Mouse (Mus musculus) cortical plate, adult 2 months (tissue): ENCODE results near the gene Bcor.

Experiments used
- CTCF ChIP-seq: fragments of 200-500 bp; IDR thresholded peaks from 2 replicates; pipeline ENCODE4 v1.5.1; 2011; ENCODE audit warnings: mild to moderate bottlenecking, control low read depth, low read length; ENCODE audit not compliant: insufficient read depth; ENCODE audit errors: extremely low read depth
- POLR2A ChIP-seq: fragments of 200-500 bp; IDR thresholded peaks from 2 replicates; pipeline ENCODE4 v1.6.1; 2011; ENCODE audit warnings: mild to moderate bottlenecking, low read length, control low read depth; ENCODE audit not compliant: insufficient read depth; ENCODE audit errors: extremely low read depth

DNA sequence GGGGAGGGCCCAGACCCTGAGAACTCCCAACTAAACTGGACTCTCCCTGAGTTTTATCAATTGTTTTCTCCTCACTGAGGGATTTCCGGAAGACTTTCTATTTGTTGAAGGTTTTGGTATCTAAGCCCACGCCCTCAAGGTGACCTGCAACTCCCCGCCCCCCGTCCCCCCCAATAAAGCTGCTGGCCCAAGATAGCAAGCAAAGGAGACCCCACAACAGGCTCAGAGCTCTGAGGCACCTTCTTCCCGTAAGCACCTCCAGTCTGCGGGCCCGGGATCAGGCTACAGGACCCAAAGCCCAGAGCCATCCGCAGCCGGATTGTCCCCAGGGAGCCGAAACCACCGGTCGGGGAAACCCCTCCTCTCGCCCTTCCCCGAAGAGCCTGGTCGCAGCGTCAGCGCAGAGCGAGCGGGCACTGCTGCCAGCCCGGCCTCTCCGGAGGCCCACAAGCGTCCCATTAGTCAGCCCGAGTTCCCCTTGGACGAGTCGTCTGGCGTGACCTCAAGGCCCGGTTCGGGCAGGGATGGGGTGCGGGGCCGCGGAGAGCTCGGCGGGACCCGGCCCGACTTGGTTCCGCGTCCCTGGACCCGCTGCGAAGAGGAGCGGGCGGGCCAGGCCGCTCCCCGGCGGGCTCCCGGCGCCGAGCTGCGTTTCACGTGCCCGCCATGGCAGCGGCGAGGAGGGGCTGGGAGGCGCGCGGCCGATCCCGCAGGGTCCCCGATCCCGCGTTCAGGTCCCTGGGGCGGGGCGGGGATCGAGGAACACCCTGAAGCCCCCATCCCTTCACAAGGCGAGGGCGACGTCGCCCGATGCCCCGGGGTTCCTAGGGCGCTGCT is 73.3 kb downstream of the Bcor start:
- TF ChIP-seq POLR2A (no peak), CTCF (no peak)
